Mouse (Mus musculus) embryo, embryonic 10.5 days (tissue): ENCODE results near the gene Cox10.

Experiments
- DNase-seq: peaks from one replicate; pipeline ENCODE4 v3.0.0-alpha.2; 2015; ENCODE audit warnings: low spot score

The Cox10 gene

GRCm38 (mm10) chr11:63953887-63954286 is 125.4 kb downstream of the Cox10 start:
- DNase-seq: no peak

- peak; percentile 55 for DNase-seq
These were observed 126.5 kb downstream of the Cox10 start for GRCm38 (mm10) chr11:63952743-63953191.

GRCm38 (mm10) chr11:63951831-63952631 is 127.2 kb downstream of the Cox10 start:
- DNase-seq: peak; percentile 84

GRCm38 (mm10) chr11:63948371-63948770 is 130.9 kb downstream of the Cox10 start:
- DNase-seq: no peak

- DNase-seq: no peak
These were observed 132.2 kb downstream of the Cox10 start for GRCm38 (mm10) chr11:63947024-63947423.

GRCm38 (mm10) chr11:63943947-63944346 is 135.3 kb downstream of the Cox10 start:
- no peak for DNase-seq

- no peak for DNase-seq
These were observed 135.9 kb downstream of the Cox10 start for GRCm38 (mm10) chr11:63943268-63943890.

GRCm38 (mm10) chr11:63942177-63942576 is 137.1 kb downstream of the Cox10 start:
- DNase-seq: no peak

- DNase-seq: no peak
These were observed 142.6 kb downstream of the Cox10 start for GRCm38 (mm10) chr11:63936641-63937040.

- no peak for DNase-seq
These were observed 152.4 kb downstream of the Cox10 start for GRCm38 (mm10) chr11:63926901-63927300.

GRCm38 (mm10) chr11:63925161-63925582 is 154.1 kb downstream of the Cox10 start:
- DNase-seq: peak; percentile 86

GRCm38 (mm10) chr11:63924286-63924930 is 154.9 kb downstream of the Cox10 start:
- DNase-seq: peak; percentile 70

GRCm38 (mm10) chr11:63923386-63923785 is 155.9 kb downstream of the Cox10 start:
- DNase-seq: no peak

GRCm38 (mm10) chr11:63922091-63922621 is 157.1 kb downstream of the Cox10 start, which contains the start of gene Hs3st3b1:
TSS of gene Hs3st3b1 (minus strand) at chr11:63922290.
- peak; percentile 99 for DNase-seq

- peak; percentile 49 for DNase-seq
These were observed 158.0 kb downstream of the Cox10 start for GRCm38 (mm10) chr11:63921044-63921951.

- peak; percentile 89 for DNase-seq
These were observed 158.7 kb downstream of the Cox10 start for GRCm38 (mm10) chr11:63920531-63920930.

- DNase-seq: peak; percentile 68
These were observed 159.8 kb downstream of the Cox10 start for GRCm38 (mm10) chr11:63919211-63920098.

- peak; percentile 64 for DNase-seq
These were observed 160.8 kb downstream of the Cox10 start for GRCm38 (mm10) chr11:63918321-63919105.

- DNase-seq: peak; percentile 51
These were observed 161.7 kb downstream of the Cox10 start for GRCm38 (mm10) chr11:63917561-63917960.
